8 mouse cellular contexts compared by ENCODE assay signal in the genomic region with DNA sequence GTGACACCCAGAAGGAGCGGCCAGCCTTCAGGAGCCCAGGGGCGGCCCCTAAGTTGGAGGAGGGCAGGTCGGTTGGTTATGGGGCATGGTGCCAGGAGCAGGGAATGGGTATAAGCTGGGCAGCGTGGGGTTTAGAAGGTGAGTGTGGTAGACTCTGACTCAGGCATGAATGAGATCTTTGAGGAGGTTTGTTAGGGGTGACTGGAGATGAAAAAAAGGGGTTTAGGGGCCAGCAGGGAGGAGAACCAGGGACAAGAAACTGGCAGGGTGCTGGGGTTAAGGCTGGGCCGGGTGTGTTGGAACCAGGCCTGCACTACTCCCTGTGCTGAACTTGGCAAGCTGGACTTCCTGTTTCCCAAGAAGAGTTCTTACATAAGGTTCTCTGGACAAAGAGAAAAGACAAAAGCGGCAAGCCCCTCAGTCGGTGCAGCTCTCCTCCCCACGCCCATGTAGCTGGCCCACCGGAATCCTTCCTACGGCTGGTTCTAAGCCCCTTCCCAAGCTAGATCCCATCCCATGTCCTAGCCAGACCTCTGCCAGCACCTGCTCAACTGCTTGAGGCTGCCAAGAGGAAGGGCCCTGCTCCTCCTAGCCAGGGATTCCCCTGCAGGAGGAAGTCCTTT. TPM values are rescaled to one million over a fixed set of nuclear protein-coding genes. Genes with fewer than 3 reads are reported as not detected.
A peak's percentile ranks its signal among the peaks of the same experiment; 100 is the strongest.
DNase-seq lines count a peak whose midpoint lies in the region; ATAC-seq and TF ChIP-seq lines count a peak whose summit lies in the region.

A gene (minus strand): TSS at position 259 of the 623 bp plus-strand sequence.

- peak within 1 kb of the TSS; percentile 38; the same call in 1 of the 2 replicates for H3K9ac ChIP-seq in liver, embryonic 11.5 days (ENCODE audit: low read depth, low read length)
- no peak within 1 kb of the TSS for H3K9ac ChIP-seq in liver, embryonic 12.5 days

- no peak for DNase-seq in liver, embryonic 11.5 days (ENCODE audit: low spot score)
- DNase-seq in cerebellum, postnatal 10 days, result peak; percentile 78 to 82
- peak; percentile 94 for DNase-seq in kidney, adult 11 months
- peak; percentile 82 for DNase-seq in lung, adult 2 months
- DNase-seq in right cerebral cortex, postnatal 25 days, result peak; percentile 50
- no peak for DNase-seq in thymus, postnatal 4 days

- no peaks in the 10 kb centered on the region for H3K9me3 ChIP-seq in liver, embryonic 11.5 days (ENCODE audit: control insufficient read depth, low read length)
- H3K9me3 ChIP-seq in liver, embryonic 12.5 days (replicated peaks), result no peaks in the 10 kb centered on the region

- H3K4me1 ChIP-seq in liver, embryonic 11.5 days (replicated peaks; ENCODE audit: control insufficient read depth, insufficient read depth, low read length), result peaks cover 20% of the 10 kb centered on the region
- H3K4me1 ChIP-seq in liver, embryonic 12.5 days, result peaks cover 34% of the 10 kb centered on the region
- H3K4me1 ChIP-seq in lung, adult 2 months (ENCODE audit: control insufficient read depth, insufficient read depth, low read length), result peaks cover 29% of the 10 kb centered on the region

- no peak within 1 kb of the TSS for H3K4me2 ChIP-seq in liver, embryonic 11.5 days
- H3K4me2 ChIP-seq in liver, embryonic 12.5 days, result no peak within 1 kb of the TSS

- H3K36me3 ChIP-seq in liver, embryonic 11.5 days (ENCODE audit: control insufficient read depth, insufficient read depth, low read length), result no peaks in the 10 kb centered on the region
- no peaks in the 10 kb centered on the region for H3K36me3 ChIP-seq in liver, embryonic 12.5 days

- TF ChIP-seq POLR2A in lung, adult 2 months (IDR thresholded peaks at IDR 0.05; ENCODE audit: borderline replicate concordance, extremely low read depth, low read depth, low read length), result peak; percentile 96; the same call in 1 of the 2 replicates

- no peak within 1 kb of the TSS for H3K4me3 ChIP-seq in liver, embryonic 11.5 days (ENCODE audit: low read depth, low read length)
- no peak within 1 kb of the TSS for H3K4me3 ChIP-seq in liver, embryonic 12.5 days
- H3K4me3 ChIP-seq in lung, adult 2 months (replicated peaks; ENCODE audit: extremely low read depth, low read depth, low read length), result peak within 1 kb of the TSS; percentile 60

- 79% methylated on average over 10 of the region's 10 CpGs for WGBS in liver, embryonic 11.5 days
- WGBS in liver, embryonic 12.5 days (ENCODE audit: insufficient replicate concordance), result 62% methylated on average over 10 of the region's 10 CpGs
- 14% methylated on average over 10 of the region's 10 CpGs for WGBS in lung, adult 2 months

- no peak for TF ChIP-seq CTCF in lung, adult 2 months (IDR thresholded peaks at IDR 0.05; ENCODE audit: insufficient read depth, low read length)

- no peaks in the 10 kb centered on the region for H3K27me3 ChIP-seq in liver, embryonic 11.5 days (replicated peaks; ENCODE audit: control insufficient read depth, insufficient read depth, low read length)
- peaks cover 3% of the 10 kb centered on the region; the same call in 1 of the 2 replicates for H3K27me3 ChIP-seq in liver, embryonic 12.5 days (replicated peaks)

- ATAC-seq in liver, embryonic 11.5 days (replicated peaks; ENCODE audit: low FRiP score), result no peak
- ATAC-seq in liver, embryonic 12.5 days, result no peak
- ATAC-seq in granulocyte monocyte progenitor cell, adult 5-6 weeks (replicated peaks; ENCODE audit: poor library complexity, severe bottlenecking), result peak; percentile 42

- no peak within 1 kb of the TSS for H3K27ac ChIP-seq in liver, embryonic 11.5 days (ENCODE audit: low read depth, low read length)
- H3K27ac ChIP-seq in liver, embryonic 12.5 days, result no peak within 1 kb of the TSS

RNA-seq across cellular contexts. Expression of the gene that starts here (rescaled TPM):
- polyA plus RNA-seq in liver, embryonic 11.5 days (2014; fragmentation: Nextera tagmentation; extraction: Ambion mirVana), result 0.37 TPM in 1 of 2 replicates, not detected in the other
- polyA plus RNA-seq in liver, embryonic 12.5 days (2016; fragmentation: Nextera tagmentation; extraction: Ambion mirVana), result 0.14 and 0.23 TPM in 2 replicates
- 5.4 and 27.7 TPM in 2 replicates for total RNA-seq in granulocyte monocyte progenitor cell, adult 5-6 weeks (2014; fragmentation: Nextera tagmentation)
- total RNA-seq in granulocyte monocyte progenitor cell, adult 5-6 weeks (2017), result 38.0 and 41.8 TPM in 2 replicates
- polyA plus RNA-seq in lung, adult 2 months (2012; rRNA removed), result 16.2 and 21.3 TPM in 2 replicates

Comparison
In these comparisons a context has a peak if more than half of its experiments do, and no peak if none do; other contexts are left out.
1. RNA of the gene that starts here (polyA plus RNA-seq): 16.2 to 21.3 TPM in lung, adult 2 months; 0.37 TPM in liver, embryonic 11.5 days and 0.14 to 0.23 TPM in liver, embryonic 12.5 days; every median in the first group is over 10 times any median in the second.
2. DNase-seq: peak in cerebellum, postnatal 10 days (2 of 2), kidney, adult 11 months (single experiment), lung, adult 2 months (single experiment) and right cerebral cortex, postnatal 25 days (single experiment); none in liver, embryonic 11.5 days (single experiment) and thymus, postnatal 4 days (single experiment).